Mouse (Mus musculus): ENCODE data around the gene Mrps21. TPM values are rescaled to one million over a fixed set of nuclear protein-coding genes. Genes with fewer than 3 reads are reported as not detected.
"Not testable (repeated sequence)": the region's sequence is repeated elsewhere in the genome, so short reads cannot be mapped to it uniquely, and the experiment has no call there.

The Mrps21 gene
- 17.3 and 50.1 TPM in 2 replicates for polyA plus RNA-seq (2012)

GRCm38 (mm10) chr3:95871392-95871867 lies at the start of gene Mrps21:
Gene Mrps21 (minus strand): TSS chr3:95871519.
- Histone ChIP-seq H3K27me3 (ENCODE audit: control insufficient read depth) (no peaks in the 10 kb centered on the region), H3K9me3 (ENCODE audit: control insufficient read depth, low read length) (no peaks in the 10 kb centered on the region), H3K36me3 (ENCODE audit: control insufficient read depth) (peaks cover 47% of the 10 kb centered on the region), H3K4me1 (ENCODE audit: control insufficient read depth) (peaks cover 44% of the 10 kb centered on the region), H3K4me3 (replicated peaks) (peak within 1 kb of the TSS; percentile 77)
- TF ChIP-seq TAL1 (IDR thresholded peaks at IDR 0.05; ENCODE audit: low read length) = no peak
- no peak for TF ChIP-seq GATA1 (IDR thresholded peaks at IDR 0.05; ENCODE audit: low read length)

GRCm38 (mm10) chr3:95920532-95920931 lies 49.2 kb upstream of the Mrps21 start:
- H3K4me3 ChIP-seq (replicated peaks); H3K4me1 ChIP-seq (ENCODE audit: control insufficient read depth); H3K9me3 ChIP-seq (ENCODE audit: control insufficient read depth, low read length); H3K27me3 ChIP-seq (ENCODE audit: control insufficient read depth); H3K36me3 ChIP-seq (ENCODE audit: control insufficient read depth): not testable (repeated sequence)

- no peaks in the 10 kb centered on the region for H3K9me3 ChIP-seq (ENCODE audit: control insufficient read depth, low read length)
- no peaks in the 10 kb centered on the region for H3K36me3 ChIP-seq (ENCODE audit: control insufficient read depth)
- no peak for TF ChIP-seq TAL1 (IDR thresholded peaks at IDR 0.05; ENCODE audit: low read length)
- no peak for TF ChIP-seq GATA1 (IDR thresholded peaks at IDR 0.05; ENCODE audit: low read length)
- peaks cover 8% of the 10 kb centered on the region for H3K27me3 ChIP-seq (ENCODE audit: control insufficient read depth)
- no peak overlapping the region for H3K4me3 ChIP-seq (replicated peaks)
- peaks cover 8% of the 10 kb centered on the region for H3K4me1 ChIP-seq (ENCODE audit: control insufficient read depth)
Observed at GRCm38 (mm10) chr3:95916760-95917159, 45.4 kb upstream of the Mrps21 start.

GRCm38 (mm10) chr3:95914706-95915105 lies 43.4 kb upstream of the Mrps21 start:
- no peaks in the 10 kb centered on the region for H3K36me3 ChIP-seq (ENCODE audit: control insufficient read depth)
- H3K27me3 ChIP-seq (ENCODE audit: control insufficient read depth) = peaks cover 12% of the 10 kb centered on the region
- TF ChIP-seq GATA1 (IDR thresholded peaks at IDR 0.05; ENCODE audit: low read length) (no peak), TAL1 (IDR thresholded peaks at IDR 0.05; ENCODE audit: low read length) (no peak)
- H3K4me1 ChIP-seq (ENCODE audit: control insufficient read depth) = peaks cover 7% of the 10 kb centered on the region
- no peaks in the 10 kb centered on the region for H3K9me3 ChIP-seq (ENCODE audit: control insufficient read depth, low read length)
- no peak overlapping the region for H3K4me3 ChIP-seq (replicated peaks)

GRCm38 (mm10) chr3:95907613-95908012 lies 36.3 kb upstream of the Mrps21 start:
- Histone ChIP-seq H3K4me1 (ENCODE audit: control insufficient read depth) (peaks cover 15% of the 10 kb centered on the region), H3K4me3 (replicated peaks) (no peak overlapping the region), H3K9me3 (ENCODE audit: control insufficient read depth, low read length) (peaks cover 11% of the 10 kb centered on the region; the same call in 1 of the 2 replicates), H3K36me3 (ENCODE audit: control insufficient read depth) (no peaks in the 10 kb centered on the region), H3K27me3 (ENCODE audit: control insufficient read depth) (peaks cover 73% of the 10 kb centered on the region)
- TF ChIP-seq GATA1 (IDR thresholded peaks at IDR 0.05; ENCODE audit: low read length) = no peak
- TF ChIP-seq TAL1 (IDR thresholded peaks at IDR 0.05; ENCODE audit: low read length) = no peak

GRCm38 (mm10) chr3:95906860-95907259 lies 35.5 kb upstream of the Mrps21 start:
- H3K4me1 ChIP-seq (ENCODE audit: control insufficient read depth) = peaks cover 15% of the 10 kb centered on the region
- H3K4me3 ChIP-seq (replicated peaks) = peak overlapping the region; percentile 12
- H3K36me3 ChIP-seq (ENCODE audit: control insufficient read depth) = no peaks in the 10 kb centered on the region
- TF ChIP-seq TAL1 (IDR thresholded peaks at IDR 0.05; ENCODE audit: low read length) (no peak), GATA1 (IDR thresholded peaks at IDR 0.05; ENCODE audit: low read length) (no peak)
- peaks cover 11% of the 10 kb centered on the region; the same call in 1 of the 2 replicates for H3K9me3 ChIP-seq (ENCODE audit: control insufficient read depth, low read length)
- peaks cover 81% of the 10 kb centered on the region for H3K27me3 ChIP-seq (ENCODE audit: control insufficient read depth)

GRCm38 (mm10) chr3:95905940-95906492 lies 34.7 kb upstream of the Mrps21 start:
- no peak overlapping the region for H3K4me3 ChIP-seq (replicated peaks)
- H3K9me3 ChIP-seq (ENCODE audit: control insufficient read depth, low read length) = peaks cover 11% of the 10 kb centered on the region; the same call in 1 of the 2 replicates
- no peaks in the 10 kb centered on the region for H3K36me3 ChIP-seq (ENCODE audit: control insufficient read depth)
- no peak for TF ChIP-seq TAL1 (IDR thresholded peaks at IDR 0.05; ENCODE audit: low read length)
- H3K4me1 ChIP-seq (ENCODE audit: control insufficient read depth) = peaks cover 15% of the 10 kb centered on the region
- H3K27me3 ChIP-seq (ENCODE audit: control insufficient read depth) = peaks cover 89% of the 10 kb centered on the region

GRCm38 (mm10) chr3:95905146-95905939 lies 34.0 kb upstream of the Mrps21 start:
- Histone ChIP-seq H3K36me3 (ENCODE audit: control insufficient read depth) (no peaks in the 10 kb centered on the region), H3K9me3 (ENCODE audit: control insufficient read depth, low read length) (peaks cover 11% of the 10 kb centered on the region; the same call in 1 of the 2 replicates), H3K27me3 (ENCODE audit: control insufficient read depth) (peaks cover 87% of the 10 kb centered on the region), H3K4me3 (replicated peaks) (peak overlapping the region; percentile 23), H3K4me1 (ENCODE audit: control insufficient read depth) (peaks cover 15% of the 10 kb centered on the region)
- TF ChIP-seq GATA1 (IDR thresholded peaks at IDR 0.05; ENCODE audit: low read length) (no peak), TAL1 (IDR thresholded peaks at IDR 0.05; ENCODE audit: low read length) (no peak)

GRCm38 (mm10) chr3:95904568-95904967 lies 33.2 kb upstream of the Mrps21 start, which contains the start of gene Car14:
Gene Car14 (minus strand): TSS chr3:95904691.
- Histone ChIP-seq H3K4me1 (ENCODE audit: control insufficient read depth) (peaks cover 15% of the 10 kb centered on the region), H3K27me3 (ENCODE audit: control insufficient read depth) (peaks cover 92% of the 10 kb centered on the region), H3K9me3 (ENCODE audit: control insufficient read depth, low read length) (peaks cover 11% of the 10 kb centered on the region; the same call in 1 of the 2 replicates), H3K36me3 (ENCODE audit: control insufficient read depth) (no peaks in the 10 kb centered on the region), H3K4me3 (replicated peaks) (peak within 1 kb of the TSS; percentile 23)
- TF ChIP-seq GATA1 (IDR thresholded peaks at IDR 0.05; ENCODE audit: low read length) (no peak), TAL1 (IDR thresholded peaks at IDR 0.05; ENCODE audit: low read length) (no peak)

All from erythroblast, embryonic 14.5 days (primary cell).